Comparison of ENCODE assay signal across 30 mouse cellular contexts in the genomic region with DNA sequence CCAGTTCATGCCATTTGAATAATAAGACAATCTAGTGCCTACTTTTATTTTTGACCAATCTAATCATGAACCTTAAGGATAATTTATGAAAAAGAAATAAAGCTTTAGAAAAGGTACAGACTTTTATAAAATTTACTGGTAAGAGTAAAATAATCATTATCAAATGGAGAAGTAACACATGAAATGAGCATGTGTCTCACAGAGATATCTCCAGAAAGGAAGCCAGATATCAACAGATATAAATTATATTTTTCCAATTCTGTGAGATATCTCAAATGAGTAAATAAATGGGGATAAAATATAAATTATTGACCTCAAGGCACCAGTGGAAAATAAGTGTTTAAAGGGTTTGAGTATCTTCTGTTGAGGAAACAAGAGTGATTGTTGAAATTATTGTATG.
"Had no signal": no experiment of that assay in that cellular context is flagged by ENCODE, and none has a peak within 500 bp of the region (broad histone marks: within the 10 kb centered on the region; RNA-seq: fewer than 3 reads in every experiment).

No protein-coding gene starts in this region.

- DNase-seq: heart, postnatal 10 days; heart, postnatal 14 days; heart, postnatal 36 days; heart, postnatal 4 days; kidney, adult 11 months; kidney, adult 18-20 months; kidney, adult 2 months; kidney, adult 8-10 months; kidney, adult 9 months; kidney, postnatal 10 days; kidney, postnatal 14 days; kidney, postnatal 25 days; kidney, postnatal 36 days; kidney, postnatal 4 days; layer of hippocampus, adult 9-11 months; layer of hippocampus, postnatal 36 days had no signal

- H3K4me1 ChIP-seq: heart, embryonic 12.5 days; heart, embryonic 13.5 days; heart, embryonic 15.5 days; hindbrain, embryonic 10.5 days; hindbrain, embryonic 12.5 days; hindbrain, embryonic 13.5 days; hindbrain, embryonic 15.5 days; intestine, embryonic 15.5 days; kidney, embryonic 15.5 days had no signal

- H3K36me3 ChIP-seq: heart, embryonic 12.5 days; heart, embryonic 13.5 days; heart, embryonic 15.5 days; hindbrain, embryonic 10.5 days; hindbrain, embryonic 12.5 days; hindbrain, embryonic 13.5 days; hindbrain, embryonic 15.5 days; intestine, embryonic 15.5 days; kidney, embryonic 15.5 days had no signal

- H3K4me3 ChIP-seq: heart, embryonic 12.5 days; heart, embryonic 13.5 days; heart, embryonic 15.5 days; hindbrain, embryonic 10.5 days; hindbrain, embryonic 12.5 days; hindbrain, embryonic 13.5 days; hindbrain, embryonic 15.5 days; intestine, embryonic 15.5 days; kidney, embryonic 15.5 days; layer of hippocampus, adult 2 months; left cerebral cortex, adult 2 months had no signal

- H3K9ac ChIP-seq: heart, embryonic 12.5 days; heart, embryonic 13.5 days; heart, embryonic 15.5 days; hindbrain, embryonic 12.5 days; hindbrain, embryonic 13.5 days; hindbrain, embryonic 14.5 days; hindbrain, embryonic 15.5 days; intestine, embryonic 15.5 days; kidney, embryonic 15.5 days had no signal

- H3K9me3 ChIP-seq: heart, embryonic 12.5 days; heart, embryonic 13.5 days; heart, embryonic 15.5 days; hindbrain, embryonic 10.5 days; hindbrain, embryonic 12.5 days; hindbrain, embryonic 13.5 days; hindbrain, embryonic 15.5 days; intestine, embryonic 15.5 days; kidney, embryonic 15.5 days had no signal

- H3K27ac ChIP-seq: heart, embryonic 13.5 days; heart, embryonic 15.5 days; hindbrain, embryonic 10.5 days; hindbrain, embryonic 12.5 days; hindbrain, embryonic 13.5 days; hindbrain, embryonic 14.5 days; hindbrain, embryonic 15.5 days; hindbrain, postnatal 0 days; intestine, embryonic 15.5 days; kidney, embryonic 15.5 days; kidney, postnatal 0 days; layer of hippocampus, adult 2 months; left cerebral cortex, adult 2 months had no signal

- H3K27me3 ChIP-seq: heart, embryonic 12.5 days; heart, embryonic 13.5 days; heart, embryonic 15.5 days; hindbrain, embryonic 12.5 days; hindbrain, embryonic 13.5 days; hindbrain, embryonic 15.5 days; intestine, embryonic 15.5 days; kidney, embryonic 15.5 days had no signal
